Mouse (Mus musculus): ENCODE measurements around the gene Mesd. TPM values are rescaled to one million over a fixed set of nuclear protein-coding genes. Genes with fewer than 3 reads are reported as not detected.
"Not testable (repeated sequence)": the region's sequence is repeated elsewhere in the genome, so short reads cannot be mapped to it uniquely, and the experiment has no call there.

The Mesd gene
- polyA plus RNA-seq, 1 experiment from 2014 or later, result 83.9 TPM

- WGBS, result 16% methylated on average over 52 of the region's 56 CpGs
- peaks cover 59% of the 10 kb centered on the region for H3K4me1 ChIP-seq
Observed at GRCm38 (mm10) chr7:83882633-83883275, 1.5 kb upstream of the Mesd start.

GRCm38 (mm10) chr7:83883276-83884020 lies 818 bp upstream of the Mesd start:
- peak; percentile 77 for ATAC-seq (ENCODE audit: extremely low read depth, insufficient number of reproducible peaks, low FRiP score, low TSS enrichment)
- peak overlapping the region; percentile 92 for H3K9ac ChIP-seq
- under 1% methylated on average over 71 of the region's 91 CpGs for WGBS
- H3K27me3 ChIP-seq (replicated peaks), result no peaks in the 10 kb centered on the region
- H3K4me2 ChIP-seq, result peak overlapping the region; percentile 97
- peak overlapping the region; percentile 98 for H3K27ac ChIP-seq (replicated peaks)
- no peaks in the 10 kb centered on the region for H3K9me3 ChIP-seq
- H3K4me3 ChIP-seq, result peak overlapping the region; percentile 94
- peaks cover 21% of the 10 kb centered on the region for H3K36me3 ChIP-seq
- H3K4me1 ChIP-seq, result peaks cover 52% of the 10 kb centered on the region

More at GRCm38 (mm10) chr7:83882633-83883275, 1.5 kb upstream of the Mesd start:
- ATAC-seq (ENCODE audit: extremely low read depth, insufficient number of reproducible peaks, low FRiP score, low TSS enrichment), result 0 out of 2 replicates have a peak, but pooled peaks have one; percentile 15
- peak overlapping the region; percentile 94 for H3K4me3 ChIP-seq
- H3K4me2 ChIP-seq, result peak overlapping the region; percentile 97
- no peaks in the 10 kb centered on the region for H3K9me3 ChIP-seq
- peaks cover 26% of the 10 kb centered on the region for H3K36me3 ChIP-seq
- no peaks in the 10 kb centered on the region for H3K27me3 ChIP-seq (replicated peaks)
- peak overlapping the region; percentile 92 for H3K9ac ChIP-seq
- peak overlapping the region; percentile 98 for H3K27ac ChIP-seq (replicated peaks)

- peak overlapping the region; percentile 98 for H3K27ac ChIP-seq (replicated peaks)
- peaks cover 39% of the 10 kb centered on the region for H3K4me1 ChIP-seq
- peaks cover 14% of the 10 kb centered on the region for H3K36me3 ChIP-seq
- H3K4me3 ChIP-seq, result peak overlapping the region; percentile 94
- peak overlapping the region; percentile 92 for H3K9ac ChIP-seq
- no peaks in the 10 kb centered on the region for H3K27me3 ChIP-seq (replicated peaks)
- H3K9me3 ChIP-seq, result no peaks in the 10 kb centered on the region
- ATAC-seq (ENCODE audit: extremely low read depth, insufficient number of reproducible peaks, low FRiP score, low TSS enrichment), result no peak
- WGBS, result 33% methylated on average over 6 of the region's 6 CpGs
- peak overlapping the region; percentile 97 for H3K4me2 ChIP-seq
Observed at GRCm38 (mm10) chr7:83884921-83885532, 761 bp downstream of the Mesd start.

- Histone ChIP-seq H3K9ac (no peak overlapping the region), H3K27ac (replicated peaks) (peak overlapping the region; percentile 98), H3K4me1 (peaks cover 31% of the 10 kb centered on the region), H3K4me3 (no peak overlapping the region), H3K36me3 (peaks cover 14% of the 10 kb centered on the region), H3K4me2 (peak overlapping the region; percentile 97), H3K27me3 (replicated peaks) (no peaks in the 10 kb centered on the region), H3K9me3 (no peaks in the 10 kb centered on the region)
- 71% methylated on average over 4 of the region's 4 CpGs for WGBS
- ATAC-seq (ENCODE audit: extremely low read depth, insufficient number of reproducible peaks, low FRiP score, low TSS enrichment), result no peak
Observed at GRCm38 (mm10) chr7:83885835-83886234, 1.6 kb downstream of the Mesd start.

GRCm38 (mm10) chr7:83886366-83887129 lies 2.3 kb downstream of the Mesd start:
- 89% methylated on average over 6 of the region's 6 CpGs for WGBS
- Histone ChIP-seq H3K9me3 (no peaks in the 10 kb centered on the region), H3K4me3 (no peak overlapping the region), H3K27ac (replicated peaks) (peak overlapping the region; percentile 98; the same call in 1 of the 2 replicates), H3K27me3 (replicated peaks) (no peaks in the 10 kb centered on the region), H3K36me3 (peaks cover 14% of the 10 kb centered on the region), H3K4me2 (peak overlapping the region; percentile 97; the same call in 1 of the 2 replicates), H3K4me1 (peaks cover 24% of the 10 kb centered on the region), H3K9ac (no peak overlapping the region)
- ATAC-seq (ENCODE audit: extremely low read depth, insufficient number of reproducible peaks, low FRiP score, low TSS enrichment), result no peak

GRCm38 (mm10) chr7:83889383-83889782 lies 5.1 kb downstream of the Mesd start:
- 69% methylated on average over 3 of the region's 3 CpGs for WGBS
- no peaks in the 10 kb centered on the region for H3K27me3 ChIP-seq (replicated peaks)
- H3K9ac ChIP-seq, result no peak overlapping the region
- no peak for ATAC-seq (ENCODE audit: extremely low read depth, insufficient number of reproducible peaks, low FRiP score, low TSS enrichment)
- H3K4me1 ChIP-seq, result peaks cover 29% of the 10 kb centered on the region
- no peak overlapping the region for H3K4me2 ChIP-seq
- H3K36me3 ChIP-seq, result peaks cover 5% of the 10 kb centered on the region
- H3K4me3 ChIP-seq, result no peak overlapping the region
- no peaks in the 10 kb centered on the region for H3K9me3 ChIP-seq
- no peak overlapping the region for H3K27ac ChIP-seq (replicated peaks)

- H3K9me3 ChIP-seq; ATAC-seq (ENCODE audit: extremely low read depth, insufficient number of reproducible peaks, low FRiP score, low TSS enrichment): not testable (repeated sequence)
- WGBS, result 91% methylated on average over 5 of the region's 5 CpGs
Observed at GRCm38 (mm10) chr7:83889946-83890345, 5.7 kb downstream of the Mesd start.

GRCm38 (mm10) chr7:83891433-83892332 lies 7.4 kb downstream of the Mesd start:
- Histone ChIP-seq H3K9ac (peak overlapping the region; percentile 88), H3K9me3 (no peaks in the 10 kb centered on the region), H3K4me2 (peak overlapping the region; percentile 86), H3K4me3 (peak overlapping the region; percentile 72), H3K4me1 (peaks cover 30% of the 10 kb centered on the region), H3K36me3 (peaks cover 23% of the 10 kb centered on the region), H3K27me3 (replicated peaks) (no peaks in the 10 kb centered on the region), H3K27ac (replicated peaks) (peak overlapping the region; percentile 89)
- 3% methylated on average over 44 of the region's 44 CpGs for WGBS
- peak; percentile 96 for ATAC-seq (ENCODE audit: extremely low read depth, insufficient number of reproducible peaks, low FRiP score, low TSS enrichment)

More at GRCm38 (mm10) chr7:83889946-83890345, 5.7 kb downstream of the Mesd start:
- not testable (repeated sequence) for H3K4me3 ChIP-seq; H3K27me3 ChIP-seq (replicated peaks); H3K9ac ChIP-seq; H3K36me3 ChIP-seq; H3K27ac ChIP-seq (replicated peaks); H3K4me2 ChIP-seq
- H3K4me1 ChIP-seq, result peaks cover 29% of the 10 kb centered on the region

GRCm38 (mm10) chr7:83892333-83892669 lies 8.0 kb downstream of the Mesd start:
- Histone ChIP-seq H3K27me3 (replicated peaks) (no peaks in the 10 kb centered on the region), H3K36me3 (peaks cover 23% of the 10 kb centered on the region), H3K4me3 (peak overlapping the region; percentile 72), H3K4me1 (peaks cover 31% of the 10 kb centered on the region), H3K9ac (peak overlapping the region; percentile 88), H3K9me3 (no peaks in the 10 kb centered on the region), H3K4me2 (peak overlapping the region; percentile 86), H3K27ac (replicated peaks) (peak overlapping the region; percentile 89)
- WGBS, result 2% methylated on average over 21 of the region's 21 CpGs
- ATAC-seq (ENCODE audit: extremely low read depth, insufficient number of reproducible peaks, low FRiP score, low TSS enrichment), result no peak

GRCm38 (mm10) chr7:83894348-83894747 lies 10.1 kb downstream of the Mesd start:
- 86% methylated on average over 1 of the region's 1 CpGs for WGBS

More at GRCm38 (mm10) chr7:83894348-83894747, 10.1 kb downstream of the Mesd start:
- Histone ChIP-seq H3K4me1 (peaks cover 31% of the 10 kb centered on the region), H3K4me2 (no peak overlapping the region), H3K4me3 (no peak overlapping the region), H3K27ac (replicated peaks) (no peak overlapping the region), H3K27me3 (replicated peaks) (no peaks in the 10 kb centered on the region), H3K9ac (no peak overlapping the region), H3K9me3 (no peaks in the 10 kb centered on the region), H3K36me3 (peaks cover 43% of the 10 kb centered on the region)
- ATAC-seq (ENCODE audit: extremely low read depth, insufficient number of reproducible peaks, low FRiP score, low TSS enrichment), result no peak

Data from heart, embryonic 13.5 days (tissue).